Mouse (Mus musculus) forebrain, embryonic 14.5 days (tissue): ENCODE data around the gene Mr1. TPM values are rescaled to one million over a fixed set of nuclear protein-coding genes. Genes with fewer than 3 reads are reported as not detected.
"Not testable (repeated sequence)": the region's sequence is repeated elsewhere in the genome, so short reads cannot be mapped to it uniquely, and the experiment has no call there.

Source experiments
- ATAC-seq: fragments of 200-750 bp; cut with Nextera tagmentation; 2 replicates; pipeline ENCODE4 v1.8.0; 2017; ENCODE audit warnings: mild to moderate bottlenecking, moderate library complexity
- DNase-seq: peaks from one replicate; pipeline ENCODE4 v3.0.0-alpha.2; 2015; ENCODE audit warnings: low spot score
- H3K27ac ChIP-seq: fragments of 300-500 bp; sonication (generic); 2 replicates; pipeline ENCODE4 v1.5.1; 2014; ENCODE audit warnings: low read depth, mild to moderate bottlenecking, control low read depth, low read length, moderate library complexity
- H3K27me3 ChIP-seq: fragments of 300-500 bp; sonication (generic); replicated peaks from 2 replicates; pipeline ENCODE4 v1.6.1; 2014; ENCODE audit warnings: low read length, control low read depth, mixed read lengths; ENCODE audit not compliant: control insufficient read depth, insufficient read depth
- H3K36me3 ChIP-seq: fragments of 300-500 bp; sonication (generic); 2 replicates; pipeline ENCODE4 v1.6.1; 2014; ENCODE audit warnings: low read length, control low read depth; ENCODE audit not compliant: control insufficient read depth, insufficient read depth
- H3K4me1 ChIP-seq: fragments of 300-500 bp; sonication (generic); 2 replicates; pipeline ENCODE4 v1.6.1; 2014; ENCODE audit warnings: antibody characterized with exemption, low read length, control low read depth; ENCODE audit not compliant: control insufficient read depth, insufficient read depth
- H3K4me2 ChIP-seq: fragments of 300-500 bp; sonication (generic); 2 replicates; pipeline ENCODE4 v1.6.1; 2014; ENCODE audit warnings: mild to moderate bottlenecking, control low read depth, low read length
- H3K4me3 ChIP-seq: fragments of 300-500 bp; sonication (generic); 2 replicates; pipeline ENCODE4 v1.5.1; 2014; ENCODE audit warnings: low read depth, low read length, control low read depth
- H3K9ac ChIP-seq: fragments of 300-500 bp; sonication (generic); 2 replicates; pipeline ENCODE4 v1.6.1; 2014; ENCODE audit warnings: mild to moderate bottlenecking, low read length, control low read depth, moderate library complexity
- H3K9me3 ChIP-seq: fragments of 300-500 bp; sonication (generic); replicated peaks from 2 replicates; pipeline ENCODE4 v1.6.1; 2016; ENCODE audit warnings: low read length, control low read depth, mixed read lengths; ENCODE audit not compliant: control insufficient read depth
- WGBS: fragments of 180-500 bp; shearing (Covaris S2); extraction: QIAGEN DNeasy Blood & Tissue Kit; methylation state at CpG from one replicate; pipeline ENCODE4 v1.1.7; 2014; 5-methylcytosine and 5-hydroxymethylcytosine counted together
- polyA plus RNA-seq: library from polyadenylated mRNA; unstranded; fragments of >200 nt; fragmentation: Nextera tagmentation; extraction: Ambion mirVana; gene quantifications from 2 replicates; pipeline ENCODE4 v1.2.1, GENCODE M21; 2014

Gene Mr1
- polyA plus RNA-seq: 0.80 and 1.2 TPM in 2 replicates

- ATAC-seq (peak; percentile 68), DNase-seq (peak; percentile 89)
- WGBS: 56% methylated on average over 8 of the region's 8 CpGs
- Histone ChIP-seq H3K4me3 (no peak within 1 kb of the TSS), H3K4me1 (no peaks in the 10 kb centered on the region), H3K4me2 (no peak within 1 kb of the TSS), H3K9me3 (no peaks in the 10 kb centered on the region), H3K27me3 (no peaks in the 10 kb centered on the region), H3K9ac (no peak within 1 kb of the TSS), H3K36me3 (no peaks in the 10 kb centered on the region), H3K27ac (no peak within 1 kb of the TSS)
Observed at GRCm38 (mm10) chr1:155146572-155146980, at the start of gene Mr1. TSS of gene Mr1 (minus strand) at chr1:155146814.

GRCm38 (mm10) chr1:155192805-155193368 is 46.3 kb upstream of the Mr1 start:
- H3K4me1 ChIP-seq: peaks cover 27% of the 10 kb centered on the region
- DNase-seq: peak; percentile 82
- H3K27ac ChIP-seq: peak overlapping the region; percentile 86
- H3K4me3 ChIP-seq: no peak overlapping the region
- peaks cover 75% of the 10 kb centered on the region for H3K36me3 ChIP-seq
- WGBS: 46% methylated on average over 15 of the region's 15 CpGs
- H3K9me3 ChIP-seq: no peaks in the 10 kb centered on the region
- no peaks in the 10 kb centered on the region for H3K27me3 ChIP-seq
- ATAC-seq: peak; percentile 77
- H3K9ac ChIP-seq: no peak overlapping the region
- H3K4me2 ChIP-seq: no peak overlapping the region

GRCm38 (mm10) chr1:155191671-155192070 is 45.1 kb upstream of the Mr1 start:
- Histone ChIP-seq H3K9me3 (no peaks in the 10 kb centered on the region), H3K27me3 (no peaks in the 10 kb centered on the region), H3K27ac (peak overlapping the region; percentile 23; the same call in 1 of the 2 replicates), H3K4me3 (no peak overlapping the region), H3K9ac (no peak overlapping the region), H3K4me1 (peaks cover 21% of the 10 kb centered on the region), H3K4me2 (no peak overlapping the region), H3K36me3 (peaks cover 71% of the 10 kb centered on the region)
- no peak for DNase-seq
- 31% methylated on average over 2 of the region's 2 CpGs for WGBS
- no peak for ATAC-seq

GRCm38 (mm10) chr1:155191219-155191618 is 44.6 kb upstream of the Mr1 start:
- ATAC-seq (no peak), DNase-seq (no peak)
- Histone ChIP-seq H3K9me3 (no peaks in the 10 kb centered on the region), H3K27ac (peak overlapping the region; percentile 23; the same call in 1 of the 2 replicates), H3K27me3 (no peaks in the 10 kb centered on the region), H3K4me1 (peaks cover 20% of the 10 kb centered on the region), H3K9ac (no peak overlapping the region), H3K4me2 (no peak overlapping the region), H3K36me3 (peaks cover 70% of the 10 kb centered on the region), H3K4me3 (no peak overlapping the region)
- 90% methylated on average over 8 of the region's 8 CpGs for WGBS

- Histone ChIP-seq H3K4me1 (peaks cover 13% of the 10 kb centered on the region), H3K36me3 (peaks cover 56% of the 10 kb centered on the region)
- no peak for ATAC-seq
Observed at GRCm38 (mm10) chr1:155188656-155189055, 42.0 kb upstream of the Mr1 start.

GRCm38 (mm10) chr1:155184191-155184590 is 37.6 kb upstream of the Mr1 start:
- H3K27ac ChIP-seq: no peak overlapping the region
- no peaks in the 10 kb centered on the region for H3K9me3 ChIP-seq
- no peak overlapping the region for H3K4me2 ChIP-seq
- peaks cover 55% of the 10 kb centered on the region for H3K36me3 ChIP-seq
- DNase-seq (no peak), ATAC-seq (no peak)
- WGBS: 87% methylated on average over 3 of the region's 3 CpGs
- H3K4me1 ChIP-seq: no peaks in the 10 kb centered on the region
- no peak overlapping the region for H3K4me3 ChIP-seq
- no peaks in the 10 kb centered on the region for H3K27me3 ChIP-seq
- no peak overlapping the region for H3K9ac ChIP-seq

More at GRCm38 (mm10) chr1:155188656-155189055, 42.0 kb upstream of the Mr1 start:
- Histone ChIP-seq H3K4me2 (no peak overlapping the region), H3K27me3 (no peaks in the 10 kb centered on the region), H3K9ac (no peak overlapping the region), H3K9me3 (no peaks in the 10 kb centered on the region), H3K27ac (no peak overlapping the region), H3K4me3 (no peak overlapping the region)
- DNase-seq: no peak
- 90% methylated on average over 4 of the region's 4 CpGs for WGBS

GRCm38 (mm10) chr1:155178192-155178924 is 31.7 kb upstream of the Mr1 start:
- no peaks in the 10 kb centered on the region for H3K9me3 ChIP-seq
- DNase-seq: peak; percentile 76
- no peak overlapping the region for H3K4me2 ChIP-seq
- H3K27ac ChIP-seq: peak overlapping the region; percentile 41; the same call in 1 of the 2 replicates
- H3K36me3 ChIP-seq: peaks cover 75% of the 10 kb centered on the region
- no peak overlapping the region for H3K4me3 ChIP-seq
- peaks cover 4% of the 10 kb centered on the region; the same call in 1 of the 2 replicates for H3K4me1 ChIP-seq
- peak; percentile 52; the same call in 1 of the 2 replicates for ATAC-seq
- H3K9ac ChIP-seq: no peak overlapping the region
- no peaks in the 10 kb centered on the region for H3K27me3 ChIP-seq
- 67% methylated on average over 2 of the region's 2 CpGs for WGBS

GRCm38 (mm10) chr1:155174424-155174823 is 27.8 kb upstream of the Mr1 start:
- Histone ChIP-seq H3K27me3 (no peaks in the 10 kb centered on the region), H3K27ac (no peak overlapping the region), H3K4me1 (peaks cover 4% of the 10 kb centered on the region; the same call in 1 of the 2 replicates), H3K9ac (no peak overlapping the region), H3K9me3 (no peaks in the 10 kb centered on the region), H3K36me3 (peaks cover 45% of the 10 kb centered on the region), H3K4me2 (no peak overlapping the region), H3K4me3 (no peak overlapping the region)
- WGBS: 95% methylated on average over 1 of the region's 1 CpGs
- ATAC-seq: no peak
- DNase-seq: no peak

- H3K27me3 ChIP-seq, H3K4me3 ChIP-seq, ATAC-seq, DNase-seq, H3K4me1 ChIP-seq, H3K9ac ChIP-seq, H3K9me3 ChIP-seq, H3K27ac ChIP-seq, H3K4me2 ChIP-seq: not testable (repeated sequence)
- peaks cover 39% of the 10 kb centered on the region for H3K36me3 ChIP-seq
- 90% methylated on average over 1 of the region's 1 CpGs for WGBS
Observed at GRCm38 (mm10) chr1:155173644-155174016, 27.0 kb upstream of the Mr1 start.
